Mouse (Mus musculus) lung, postnatal 0 days (tissue): ENCODE data around the gene Sox5.

Source experiments
- CTCF ChIP-seq: IDR thresholded peaks from 2 replicates; pipeline ENCODE4 v1.5.1; 2016; ENCODE audit warnings: antibody characterized with exemption, mild to moderate bottlenecking
- EP300 ChIP-seq: IDR thresholded peaks from 2 replicates; pipeline ENCODE4 v1.6.1; 2016; ENCODE audit warnings: antibody characterized with exemption, mild to moderate bottlenecking, control low read depth

- TF ChIP-seq CTCF (no peak), EP300 (no peak)
Measured at GRCm38 (mm10) chr6:144332027-144332426, 449.8 kb downstream of the Sox5 start.
